Mouse (Mus musculus) c-Kit-positive CD71-positive TER-119-positive erythroid progenitor cells, embryonic 14.5 days (primary cell): ENCODE results near the gene Wap.
A peak's percentile ranks its signal among the peaks of the same experiment; 100 is the strongest.
"Not testable (repeated sequence)": the region's sequence is repeated elsewhere in the genome, so short reads cannot be mapped to it uniquely, and the experiment has no call there.

Experiments used
- DNase-seq: peaks from one replicate; pipeline ENCODE4 v3.0.0-alpha.2; 2013; ENCODE audit warnings: low spot score

The Wap gene

GRCm38 (mm10) chr11:6638537-6638936 is at the start of gene Wap:
Wap (minus strand) TSS chr11:6638637.
- DNase-seq, result no peak

- no peak for DNase-seq
Observed at GRCm38 (mm10) chr11:6684741-6685140, 46.3 kb upstream of the Wap start.

- no peak for DNase-seq
Observed at GRCm38 (mm10) chr11:6680397-6680818, 42.0 kb upstream of the Wap start.

- no peak for DNase-seq
Observed at GRCm38 (mm10) chr11:6679694-6680396, 41.4 kb upstream of the Wap start.

- no peak for DNase-seq
Observed at GRCm38 (mm10) chr11:6677530-6677929, 39.1 kb upstream of the Wap start.

- no peak for DNase-seq
Observed at GRCm38 (mm10) chr11:6676641-6677040, 38.2 kb upstream of the Wap start.

- DNase-seq, result no peak
Observed at GRCm38 (mm10) chr11:6675402-6675801, 37.0 kb upstream of the Wap start.

GRCm38 (mm10) chr11:6674701-6675100 is 36.3 kb upstream of the Wap start:
- DNase-seq, result no peak

- no peak for DNase-seq
Observed at GRCm38 (mm10) chr11:6670826-6671225, 32.4 kb upstream of the Wap start.

GRCm38 (mm10) chr11:6670044-6670443 is 31.6 kb upstream of the Wap start:
- no peak for DNase-seq

- DNase-seq, result no peak
Observed at GRCm38 (mm10) chr11:6669041-6669440, 30.6 kb upstream of the Wap start.

- no peak for DNase-seq
Observed at GRCm38 (mm10) chr11:6666634-6667033, 28.2 kb upstream of the Wap start.

GRCm38 (mm10) chr11:6661206-6661605 is 22.8 kb upstream of the Wap start:
- DNase-seq, result no peak

- DNase-seq, result peak; percentile 17
Observed at GRCm38 (mm10) chr11:6658271-6658670, 19.8 kb upstream of the Wap start, which contains the start of gene Ramp3. Ramp3 (plus strand) TSS chr11:6658521.

- peak; percentile 82 for DNase-seq
Observed at GRCm38 (mm10) chr11:6654903-6655302, 16.5 kb upstream of the Wap start.

- not testable (repeated sequence) for DNase-seq
Observed at GRCm38 (mm10) chr11:6652978-6653377, 14.5 kb upstream of the Wap start.

GRCm38 (mm10) chr11:6650519-6650918 is 12.1 kb upstream of the Wap start:
- no peak for DNase-seq

GRCm38 (mm10) chr11:6647831-6648724 is 9.6 kb upstream of the Wap start:
- no peak for DNase-seq

- DNase-seq, result no peak
Observed at GRCm38 (mm10) chr11:6644566-6644965, 6.1 kb upstream of the Wap start.

GRCm38 (mm10) chr11:6639072-6639471 is 635 bp upstream of the Wap start:
- DNase-seq, result no peak

GRCm38 (mm10) chr11:6636150-6636549 is 2.3 kb downstream of the Wap start:
- DNase-seq, result no peak

- peak; percentile 56 for DNase-seq
Observed at GRCm38 (mm10) chr11:6629655-6630054, 8.8 kb downstream of the Wap start.

GRCm38 (mm10) chr11:6628568-6628967 is 9.9 kb downstream of the Wap start:
- DNase-seq, result peak; percentile 54
